Mouse (Mus musculus): ENCODE measurements around the gene Dglucy. TPM values are rescaled to one million over a fixed set of nuclear protein-coding genes. Genes with fewer than 3 reads are reported as not detected.
A peak's percentile ranks its signal among the peaks of the same experiment; 100 is the strongest.

Gene Dglucy
- total and polyA plus RNA-seq, 2 experiments from 2014 or later = 7.9 to 12.4 TPM

DNA sequence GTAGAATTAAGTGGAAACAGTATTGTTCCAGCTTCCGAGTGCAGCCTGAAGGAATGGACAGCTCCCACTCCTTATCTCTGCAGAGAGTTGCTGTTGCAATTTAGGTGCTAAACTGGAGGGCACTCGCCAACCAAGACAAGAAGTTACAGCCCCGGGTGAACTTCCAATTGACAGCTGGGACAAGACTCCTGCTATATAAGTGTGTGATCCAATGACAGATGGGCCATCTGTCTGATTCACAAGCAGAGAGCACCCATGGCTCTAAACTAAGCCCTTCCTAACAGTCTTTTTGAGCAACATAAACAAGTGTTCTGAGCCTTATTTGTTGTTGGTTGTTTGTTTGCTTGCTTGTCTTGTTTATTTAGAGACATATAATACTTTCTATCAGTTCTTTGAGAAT is 117.8 kb downstream of the Dglucy start:
- TF ChIP-seq CTCF (IDR thresholded peaks at IDR 0.05; ENCODE audit: low read depth) (no peak), EP300 (IDR thresholded peaks at IDR 0.05; ENCODE audit: low read depth) (no peak)
- H3K9ac ChIP-seq (replicated peaks; ENCODE audit: low read depth, low read length) = no peak overlapping the region
- no peak overlapping the region for H3K4me2 ChIP-seq (ENCODE audit: low read depth, low read length)
- ATAC-seq (ENCODE audit: insufficient read depth, low read depth) = no peak
- peaks cover 33% of the 10 kb centered on the region for H3K27me3 ChIP-seq (ENCODE audit: control insufficient read depth, insufficient read depth, low read length)
- WGBS = 33% methylated on average over 3 of the region's 3 CpGs
- no peak for DNase-seq (ENCODE audit: low spot score)
- no peaks in the 10 kb centered on the region for H3K36me3 ChIP-seq (replicated peaks; ENCODE audit: control insufficient read depth, insufficient read depth, low read length)
- H3K27ac ChIP-seq (ENCODE audit: low read depth) = no peak overlapping the region
- no peaks in the 10 kb centered on the region for H3K4me1 ChIP-seq (ENCODE audit: control insufficient read depth, insufficient read depth)
- no peak overlapping the region for H3K4me3 ChIP-seq (ENCODE audit: low read depth, low read length)
- no peaks in the 10 kb centered on the region for H3K9me3 ChIP-seq (replicated peaks; ENCODE audit: control insufficient read depth, low read length)

DNA sequence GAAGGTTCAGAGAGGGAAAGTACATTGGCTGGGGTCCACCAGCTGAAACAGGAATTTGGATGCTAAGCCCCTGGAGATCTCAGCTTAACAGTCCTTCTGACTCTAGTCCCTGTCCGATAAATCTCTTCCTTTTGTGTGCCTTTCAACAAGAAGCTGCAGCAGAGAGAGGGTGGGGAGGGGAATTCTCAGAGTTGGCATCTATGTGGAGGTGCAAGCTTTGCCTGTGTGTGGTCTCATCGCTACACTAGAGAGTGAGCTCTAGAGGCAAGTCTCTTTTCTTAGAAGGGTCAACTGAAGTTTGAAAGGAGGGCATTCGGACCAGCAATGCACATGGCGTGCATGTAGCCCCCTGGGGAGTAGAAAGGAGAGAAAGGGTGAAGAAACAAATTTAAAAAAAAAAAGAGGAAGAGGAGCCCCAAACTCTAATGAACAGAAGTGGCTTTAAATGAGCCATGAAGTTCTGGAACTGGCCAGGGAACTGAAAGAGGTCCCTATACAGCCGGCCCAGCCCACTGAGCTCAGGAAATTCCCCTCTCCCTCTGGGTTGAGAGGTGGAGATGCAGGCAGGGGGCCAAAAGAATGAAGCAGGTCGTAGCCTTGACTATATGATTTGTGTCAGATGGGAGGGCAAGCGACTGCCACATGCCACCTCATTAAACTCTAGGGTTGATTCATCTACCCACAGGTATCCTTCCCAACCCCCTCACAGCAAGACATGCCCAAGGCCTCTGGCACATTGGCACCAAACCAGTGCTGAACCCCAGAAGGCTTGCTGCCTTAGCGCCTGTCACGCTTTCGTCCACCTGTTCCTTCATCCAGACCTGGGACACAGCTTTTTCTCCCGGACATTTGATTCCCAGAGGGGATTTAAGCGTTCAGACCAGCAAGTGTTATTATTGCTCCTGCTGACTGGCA is 119.1 kb downstream of the Dglucy start:
- H3K4me3 ChIP-seq (ENCODE audit: low read depth, low read length) = no peak overlapping the region
- no peaks in the 10 kb centered on the region for H3K4me1 ChIP-seq (ENCODE audit: control insufficient read depth, insufficient read depth)
- no peaks in the 10 kb centered on the region for H3K9me3 ChIP-seq (replicated peaks; ENCODE audit: control insufficient read depth, low read length)
- no peak overlapping the region for H3K9ac ChIP-seq (replicated peaks; ENCODE audit: low read depth, low read length)
- WGBS = 55% methylated on average over 12 of the region's 12 CpGs
- peaks cover 33% of the 10 kb centered on the region for H3K27me3 ChIP-seq (ENCODE audit: control insufficient read depth, insufficient read depth, low read length)
- no peak for TF ChIP-seq EP300 (IDR thresholded peaks at IDR 0.05; ENCODE audit: low read depth)
- TF ChIP-seq CTCF (IDR thresholded peaks at IDR 0.05; ENCODE audit: low read depth) = no peak
- no peak for ATAC-seq (ENCODE audit: insufficient read depth, low read depth)
- H3K36me3 ChIP-seq (replicated peaks; ENCODE audit: control insufficient read depth, insufficient read depth, low read length) = no peaks in the 10 kb centered on the region
- no peak overlapping the region for H3K27ac ChIP-seq (ENCODE audit: low read depth)
- peak overlapping the region; percentile 62; the same call in 1 of the 2 replicates for H3K4me2 ChIP-seq (ENCODE audit: low read depth, low read length)
- DNase-seq (ENCODE audit: low spot score) = no peak

DNA sequence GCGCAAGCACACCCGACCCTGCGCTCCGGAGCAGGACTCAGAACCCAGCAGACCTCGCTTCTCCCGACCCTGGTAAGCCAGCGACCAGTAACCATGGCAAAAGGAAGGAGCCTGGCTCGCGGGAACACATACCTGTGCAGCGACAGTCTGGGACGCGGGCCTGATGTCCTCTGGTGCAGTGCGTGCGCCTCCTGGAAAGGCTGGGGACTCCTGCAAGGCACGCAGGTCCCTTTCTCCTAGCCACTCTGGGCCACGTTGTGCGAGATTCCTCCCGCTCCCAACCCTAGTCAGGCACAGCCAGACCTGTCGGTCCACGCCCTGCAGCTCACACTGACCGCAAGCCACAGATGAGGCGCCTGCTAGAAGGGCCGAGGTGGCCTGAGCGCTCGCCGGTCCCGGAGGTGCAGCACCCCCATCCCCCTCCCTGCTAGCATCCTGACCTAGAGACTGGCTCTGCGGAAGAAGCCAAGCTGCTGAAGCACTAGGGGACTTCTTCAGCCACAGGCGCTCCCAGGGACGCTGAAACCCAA is 120.3 kb downstream of the Dglucy start:
- Histone ChIP-seq H3K9ac (replicated peaks; ENCODE audit: low read depth, low read length) (no peak overlapping the region), H3K27ac (ENCODE audit: low read depth) (no peak overlapping the region), H3K27me3 (ENCODE audit: control insufficient read depth, insufficient read depth, low read length) (peaks cover 33% of the 10 kb centered on the region), H3K4me3 (ENCODE audit: low read depth, low read length) (peak overlapping the region; percentile 32), H3K9me3 (replicated peaks; ENCODE audit: control insufficient read depth, low read length) (no peaks in the 10 kb centered on the region), H3K4me1 (ENCODE audit: control insufficient read depth, insufficient read depth) (no peaks in the 10 kb centered on the region), H3K4me2 (ENCODE audit: low read depth, low read length) (peak overlapping the region; percentile 62), H3K36me3 (replicated peaks; ENCODE audit: control insufficient read depth, insufficient read depth, low read length) (no peaks in the 10 kb centered on the region)
- ATAC-seq (ENCODE audit: insufficient read depth, low read depth) = peak; percentile 20; the same call in 1 of the 2 replicates
- TF ChIP-seq EP300 (IDR thresholded peaks at IDR 0.05; ENCODE audit: low read depth) (no peak), CTCF (IDR thresholded peaks at IDR 0.05; ENCODE audit: low read depth) (no peak)
- WGBS = 2% methylated on average over 30 of the region's 30 CpGs
- no peak for DNase-seq (ENCODE audit: low spot score)

DNA sequence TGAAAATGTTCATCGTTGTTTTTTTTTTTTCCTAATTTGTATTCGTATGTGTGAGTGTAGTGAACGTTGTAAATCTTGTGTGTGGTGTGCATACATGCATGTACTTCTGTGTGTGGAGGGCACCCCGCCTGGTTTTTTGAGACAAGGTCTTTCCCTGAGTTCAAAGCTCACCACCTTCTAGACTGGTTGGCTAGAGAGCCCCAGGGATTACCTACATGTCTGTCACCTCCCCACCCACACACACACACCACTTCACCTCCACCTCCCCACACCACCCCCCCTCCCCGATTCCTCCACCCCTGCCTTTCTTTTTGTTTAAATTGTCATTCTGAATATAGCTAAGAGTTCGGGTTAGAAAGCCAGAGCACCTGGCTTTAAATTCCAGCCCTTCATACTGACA is 122.0 kb downstream of the Dglucy start:
- Histone ChIP-seq H3K36me3 (replicated peaks; ENCODE audit: control insufficient read depth, insufficient read depth, low read length) (no peaks in the 10 kb centered on the region), H3K27me3 (ENCODE audit: control insufficient read depth, insufficient read depth, low read length) (peaks cover 33% of the 10 kb centered on the region), H3K9me3 (replicated peaks; ENCODE audit: control insufficient read depth, low read length) (no peaks in the 10 kb centered on the region), H3K27ac (ENCODE audit: low read depth) (no peak overlapping the region), H3K4me3 (ENCODE audit: low read depth, low read length) (no peak overlapping the region), H3K9ac (replicated peaks; ENCODE audit: low read depth, low read length) (no peak overlapping the region), H3K4me2 (ENCODE audit: low read depth, low read length) (no peak overlapping the region), H3K4me1 (ENCODE audit: control insufficient read depth, insufficient read depth) (no peaks in the 10 kb centered on the region)
- no peak for TF ChIP-seq CTCF (IDR thresholded peaks at IDR 0.05; ENCODE audit: low read depth)
- TF ChIP-seq EP300 (IDR thresholded peaks at IDR 0.05; ENCODE audit: low read depth) = no peak
- WGBS = 76% methylated on average over 6 of the region's 6 CpGs
- ATAC-seq (ENCODE audit: insufficient read depth, low read depth) (no peak), DNase-seq (ENCODE audit: low spot score) (no peak)

DNA sequence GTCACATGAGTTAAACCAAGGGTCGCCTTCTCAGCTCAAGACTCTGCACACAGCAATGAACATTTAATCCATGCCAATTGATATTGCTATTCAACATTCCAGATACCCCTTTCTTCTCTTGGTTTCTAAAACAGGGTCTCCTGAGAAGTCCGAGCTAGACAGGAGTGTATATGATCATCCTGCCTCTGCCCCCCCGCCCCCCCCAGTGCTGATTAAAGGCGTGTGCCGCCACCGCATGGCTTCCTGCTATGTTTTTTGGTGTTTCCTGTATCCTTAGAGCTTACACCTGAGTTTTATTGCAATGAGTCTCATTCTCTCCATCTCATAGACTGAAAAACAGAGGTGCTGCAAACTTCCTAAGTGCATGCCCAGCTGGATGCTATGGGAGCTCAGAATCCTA is 122.5 kb downstream of the Dglucy start:
- no peak overlapping the region for H3K27ac ChIP-seq (ENCODE audit: low read depth)
- peaks cover 33% of the 10 kb centered on the region for H3K27me3 ChIP-seq (ENCODE audit: control insufficient read depth, insufficient read depth, low read length)
- H3K4me2 ChIP-seq (ENCODE audit: low read depth, low read length) = no peak overlapping the region
- no peak for TF ChIP-seq CTCF (IDR thresholded peaks at IDR 0.05; ENCODE audit: low read depth)
- H3K9me3 ChIP-seq (replicated peaks; ENCODE audit: control insufficient read depth, low read length) = no peaks in the 10 kb centered on the region
- DNase-seq (ENCODE audit: low spot score) = no peak
- no peak overlapping the region for H3K4me3 ChIP-seq (ENCODE audit: low read depth, low read length)
- no peak for ATAC-seq (ENCODE audit: insufficient read depth, low read depth)
- no peak overlapping the region for H3K9ac ChIP-seq (replicated peaks; ENCODE audit: low read depth, low read length)
- 67% methylated on average over 6 of the region's 6 CpGs for WGBS
- H3K36me3 ChIP-seq (replicated peaks; ENCODE audit: control insufficient read depth, insufficient read depth, low read length) = no peaks in the 10 kb centered on the region
- no peaks in the 10 kb centered on the region for H3K4me1 ChIP-seq (ENCODE audit: control insufficient read depth, insufficient read depth)
